Mouse (Mus musculus): ENCODE measurements at regions not wholly inside any gene's neighbourhood (a gene's known extent, or its start where the extent isn't known, plus 50 kb on each side); places are given as distances from the start of the nearest gene placed in this dataset.
A peak's percentile ranks its signal among the peaks of the same experiment; 100 is the strongest.

DNA sequence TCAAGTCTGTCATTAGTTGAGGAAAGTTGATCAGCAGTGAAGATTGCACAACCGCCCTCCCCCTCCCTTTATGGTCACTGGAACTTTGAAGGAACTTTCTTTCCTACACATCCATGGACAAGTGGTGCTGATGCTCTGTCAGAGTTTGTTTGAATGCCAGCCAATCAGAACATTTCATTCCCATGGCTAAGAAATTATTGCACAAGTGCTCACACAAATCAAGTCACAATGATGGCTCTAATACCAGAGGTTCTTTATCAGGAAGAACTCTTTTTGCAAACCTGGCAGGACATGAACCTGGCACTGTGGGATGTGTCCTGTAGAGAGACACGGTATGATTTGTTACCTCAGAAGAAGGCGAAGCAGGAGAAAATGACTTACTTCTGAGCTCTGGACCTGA lies 54.3 kb upstream of the Spry2 start:
- no peak overlapping the region for H3K9ac ChIP-seq
- WGBS, result 87% methylated on average over 3 of the region's 3 CpGs
- no peak overlapping the region for H3K27ac ChIP-seq
- no peaks in the 10 kb centered on the region for H3K9me3 ChIP-seq
- no peak overlapping the region for H3K4me2 ChIP-seq
- H3K27me3 ChIP-seq, result no peaks in the 10 kb centered on the region
- H3K4me1 ChIP-seq, result no peaks in the 10 kb centered on the region
- no peak for ATAC-seq (ENCODE audit: low FRiP score)
- H3K4me3 ChIP-seq (replicated peaks), result no peak overlapping the region
- H3K36me3 ChIP-seq (replicated peaks), result no peaks in the 10 kb centered on the region

DNA sequence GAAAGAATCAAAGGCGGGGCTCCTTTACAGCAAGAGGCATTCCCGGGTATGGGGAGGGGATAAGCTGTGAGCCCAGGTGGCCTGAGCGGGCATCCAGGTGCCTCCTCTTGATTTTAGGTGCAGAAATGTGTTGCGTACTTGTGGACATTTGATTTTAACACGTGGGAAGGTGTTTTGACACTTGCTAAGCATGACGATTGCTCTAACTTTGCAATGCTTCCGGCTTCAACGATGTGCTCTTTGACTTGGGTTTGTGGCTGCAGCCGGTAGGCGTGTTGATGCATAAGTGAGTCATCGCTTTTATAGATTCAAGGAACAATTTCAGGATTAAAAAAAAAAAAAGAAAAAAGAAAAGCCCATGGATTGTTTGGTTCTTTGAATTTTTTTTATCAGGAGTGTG lies 58.5 kb upstream of the Spry2 start:
- Histone ChIP-seq H3K9ac (no peak overlapping the region), H3K27me3 (no peaks in the 10 kb centered on the region), H3K9me3 (no peaks in the 10 kb centered on the region), H3K4me2 (no peak overlapping the region), H3K36me3 (replicated peaks) (no peaks in the 10 kb centered on the region), H3K4me3 (replicated peaks) (no peak overlapping the region), H3K4me1 (no peaks in the 10 kb centered on the region), H3K27ac (no peak overlapping the region)
- no peak for ATAC-seq (ENCODE audit: low FRiP score)
- WGBS, result 91% methylated on average over 11 of the region's 11 CpGs

DNA sequence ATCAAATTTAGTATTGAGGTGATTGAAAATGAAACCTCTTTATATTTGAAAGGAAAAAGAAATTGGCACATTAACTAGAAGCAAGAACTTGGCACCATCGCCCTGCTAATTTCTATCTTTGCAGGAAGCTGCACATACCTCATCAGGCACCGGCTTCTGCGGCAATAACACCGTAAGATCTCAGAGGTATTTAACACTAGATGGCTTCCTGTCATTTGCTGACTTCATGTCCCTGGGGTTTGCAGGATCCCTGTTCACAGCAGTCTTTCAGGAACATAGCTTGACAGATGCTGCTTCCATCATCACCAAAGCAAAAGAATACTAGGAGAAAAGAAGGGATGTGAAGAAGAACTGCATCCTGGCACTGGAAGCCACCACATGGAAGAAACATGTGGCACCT lies 60.2 kb upstream of the Spry2 start:
- Histone ChIP-seq H3K27ac (no peak overlapping the region), H3K4me1 (no peaks in the 10 kb centered on the region), H3K36me3 (replicated peaks) (no peaks in the 10 kb centered on the region), H3K9ac (no peak overlapping the region), H3K27me3 (no peaks in the 10 kb centered on the region), H3K4me3 (replicated peaks) (no peak overlapping the region), H3K4me2 (no peak overlapping the region), H3K9me3 (no peaks in the 10 kb centered on the region)
- 88% methylated on average over 4 of the region's 4 CpGs for WGBS
- no peak for ATAC-seq (ENCODE audit: low FRiP score)

DNA sequence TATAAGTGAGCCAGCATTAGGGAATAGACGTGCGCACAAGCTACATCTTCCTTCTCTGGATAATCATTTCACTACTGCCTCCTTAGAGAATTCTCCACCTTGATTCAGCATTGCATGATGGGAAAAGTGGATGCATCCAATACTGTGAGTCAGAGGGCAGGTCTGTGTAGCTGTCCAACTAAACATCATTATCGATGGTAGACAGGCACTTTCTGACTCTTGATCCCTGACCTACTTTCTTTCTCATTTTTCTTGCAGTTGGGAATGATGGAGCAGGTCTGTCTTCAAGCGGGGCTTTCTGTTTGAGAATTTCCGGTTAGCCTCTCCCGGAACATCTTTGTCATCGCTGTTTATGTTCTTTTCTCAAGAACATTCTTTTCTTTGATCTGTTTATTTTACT lies 61.4 kb upstream of the Spry2 start:
- Histone ChIP-seq H3K9ac (no peak overlapping the region), H3K4me2 (no peak overlapping the region), H3K36me3 (replicated peaks) (no peaks in the 10 kb centered on the region), H3K27ac (no peak overlapping the region), H3K4me3 (replicated peaks) (no peak overlapping the region), H3K4me1 (no peaks in the 10 kb centered on the region), H3K9me3 (no peaks in the 10 kb centered on the region), H3K27me3 (no peaks in the 10 kb centered on the region)
- WGBS, result 95% methylated on average over 7 of the region's 7 CpGs
- no peak for ATAC-seq (ENCODE audit: low FRiP score)

DNA sequence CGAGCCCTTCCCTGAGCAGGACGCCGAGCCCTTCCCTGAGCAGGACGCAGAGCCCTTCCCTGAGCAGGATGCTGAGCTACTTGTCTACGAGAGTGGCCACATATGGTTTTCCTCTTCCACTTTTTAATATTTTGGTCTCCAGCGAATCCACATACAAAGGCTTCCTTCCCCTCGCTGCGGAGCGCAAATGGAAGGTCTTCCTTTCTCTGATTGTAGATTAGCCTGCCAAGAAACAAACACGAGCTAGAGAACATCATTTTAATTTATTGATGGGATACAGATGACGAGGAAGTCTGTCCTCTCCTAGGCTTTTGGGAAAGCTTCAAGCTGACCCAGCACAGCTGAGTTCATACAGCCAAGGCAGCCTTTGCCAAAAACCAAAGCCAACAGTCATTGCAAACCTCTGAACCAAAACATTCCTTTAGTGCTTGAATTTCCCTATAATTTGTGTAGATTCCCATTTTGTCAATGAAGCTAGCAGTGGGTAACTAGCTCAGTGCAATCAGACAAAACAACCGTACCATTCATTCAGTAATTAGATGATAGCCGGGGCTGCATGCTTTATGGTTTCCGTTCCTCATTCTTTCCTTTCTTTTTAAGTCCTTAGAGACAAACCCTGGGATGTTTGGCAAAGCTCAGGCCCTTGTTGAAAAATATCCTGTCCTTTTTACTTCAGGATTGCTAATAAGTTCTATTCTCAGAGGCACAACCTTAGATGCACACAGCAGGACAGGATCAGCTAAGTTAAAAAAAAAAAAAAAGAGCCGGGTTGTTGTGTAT lies 83.1 kb upstream of the Spry2 start:
- Histone ChIP-seq H3K36me3 (replicated peaks) (no peaks in the 10 kb centered on the region), H3K9ac (no peak overlapping the region), H3K27me3 (no peaks in the 10 kb centered on the region), H3K4me2 (no peak overlapping the region), H3K4me1 (peaks cover 5% of the 10 kb centered on the region; the same call in 1 of the 2 replicates), H3K27ac (no peak overlapping the region), H3K4me3 (replicated peaks) (no peak overlapping the region), H3K9me3 (no peaks in the 10 kb centered on the region)
- 61% methylated on average over 15 of the region's 15 CpGs for WGBS
- ATAC-seq (ENCODE audit: low FRiP score), result 0 out of 2 replicates have a peak, but pooled peaks have one; percentile 14

DNA sequence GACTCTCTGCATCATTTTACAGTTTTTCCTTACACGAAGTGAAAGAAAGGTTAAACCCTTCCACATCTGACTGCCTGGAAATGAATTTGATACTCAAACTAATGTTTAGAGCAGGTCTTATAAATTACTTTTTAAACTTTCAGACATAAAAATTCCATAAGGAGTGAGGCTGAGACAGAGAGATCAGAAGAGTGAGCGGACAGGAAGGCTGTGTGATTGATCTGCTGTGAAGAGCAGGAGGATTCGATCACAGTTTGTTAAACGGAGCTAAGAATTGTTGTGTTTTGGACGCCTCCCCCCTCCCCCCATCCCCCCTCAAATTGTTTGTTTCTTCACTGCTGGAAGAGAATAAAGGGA lies 83.7 kb upstream of the Spry2 start:
- H3K4me2 ChIP-seq, result no peak overlapping the region
- no peak for ATAC-seq (ENCODE audit: low FRiP score)
- H3K4me3 ChIP-seq (replicated peaks), result no peak overlapping the region
- no peak overlapping the region for H3K9ac ChIP-seq
- H3K36me3 ChIP-seq (replicated peaks), result no peaks in the 10 kb centered on the region
- 40% methylated on average over 5 of the region's 5 CpGs for WGBS
- peaks cover 5% of the 10 kb centered on the region; the same call in 1 of the 2 replicates for H3K4me1 ChIP-seq
- no peaks in the 10 kb centered on the region for H3K27me3 ChIP-seq
- no peak overlapping the region for H3K27ac ChIP-seq
- no peaks in the 10 kb centered on the region for H3K9me3 ChIP-seq

DNA sequence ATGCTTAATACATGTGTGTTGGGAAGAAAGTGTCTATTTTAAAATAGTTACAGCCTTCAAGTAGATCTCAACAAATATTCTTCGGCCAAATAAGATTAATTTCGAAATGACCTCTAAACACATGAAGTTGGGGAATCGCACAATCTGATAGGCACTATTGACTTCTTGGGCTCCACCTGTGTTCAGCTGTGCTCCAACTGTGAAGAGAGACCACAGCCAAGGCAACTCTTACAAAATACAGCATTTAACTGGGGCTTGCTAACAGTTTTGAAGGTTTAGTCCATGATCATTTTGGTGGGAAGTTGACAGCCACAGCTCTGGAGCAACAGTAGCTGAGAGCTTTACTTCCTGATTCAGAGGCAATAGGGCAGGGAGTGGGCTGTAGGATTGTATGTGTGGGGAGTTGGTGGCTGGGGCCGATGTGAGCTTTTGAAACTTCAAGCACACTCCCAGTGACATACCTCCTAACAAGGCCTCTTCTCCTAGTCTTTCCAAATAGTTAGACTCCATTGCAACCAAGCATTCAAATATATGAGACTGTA lies 90.8 kb upstream of the Spry2 start:
- Histone ChIP-seq H3K4me2 (no peak overlapping the region), H3K4me3 (replicated peaks) (no peak overlapping the region), H3K9ac (no peak overlapping the region), H3K36me3 (replicated peaks) (no peaks in the 10 kb centered on the region), H3K4me1 (no peaks in the 10 kb centered on the region), H3K27ac (no peak overlapping the region), H3K27me3 (no peaks in the 10 kb centered on the region), H3K9me3 (no peaks in the 10 kb centered on the region)
- no peak for ATAC-seq (ENCODE audit: low FRiP score)
- 96% methylated on average over 4 of the region's 4 CpGs for WGBS

DNA sequence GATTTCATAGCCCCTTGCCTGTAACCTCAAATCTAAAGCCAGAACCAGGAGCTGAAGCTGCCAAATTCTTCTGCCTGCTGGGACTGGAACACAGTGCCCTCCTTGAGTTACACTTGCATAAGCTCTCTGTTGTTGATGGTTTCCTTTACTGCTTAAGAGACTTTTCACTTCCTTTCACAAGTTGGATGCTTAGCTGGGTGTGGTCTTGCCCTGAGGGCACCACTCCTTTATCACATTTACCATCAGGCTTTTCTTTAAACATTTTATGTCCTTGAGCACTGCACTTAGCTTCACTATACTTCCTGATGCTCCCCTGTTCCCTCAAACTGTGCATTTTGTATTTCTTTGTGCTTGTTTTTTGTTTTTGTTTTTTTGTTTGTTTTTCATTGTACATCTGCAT lies 92.1 kb upstream of the Spry2 start:
- Histone ChIP-seq H3K36me3 (replicated peaks) (no peaks in the 10 kb centered on the region), H3K4me3 (replicated peaks) (no peak overlapping the region), H3K9ac (no peak overlapping the region), H3K4me2 (no peak overlapping the region), H3K27ac (no peak overlapping the region), H3K27me3 (no peaks in the 10 kb centered on the region), H3K9me3 (no peaks in the 10 kb centered on the region), H3K4me1 (no peaks in the 10 kb centered on the region)
- ATAC-seq (ENCODE audit: low FRiP score), result no peak

DNA sequence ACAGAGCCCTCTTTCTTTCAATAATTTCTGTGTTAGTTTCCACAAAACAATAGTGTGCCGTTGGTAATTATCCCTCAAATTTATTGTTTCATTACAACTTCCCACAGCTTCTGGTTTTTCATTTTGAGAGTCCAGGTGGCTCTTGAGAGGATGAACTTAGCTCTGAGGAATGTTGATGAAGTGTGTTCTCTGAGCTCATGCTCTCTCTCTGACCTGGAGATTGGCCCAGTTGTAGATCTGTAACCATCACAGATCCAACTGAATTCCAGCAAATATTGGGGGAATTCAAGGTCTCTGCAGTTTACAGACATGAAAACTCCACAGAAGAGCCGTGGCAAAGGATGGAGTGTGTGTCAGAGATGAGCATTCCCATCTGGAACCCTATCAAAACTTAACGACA lies 96.5 kb upstream of the Spry2 start:
- H3K36me3 ChIP-seq (replicated peaks), result no peaks in the 10 kb centered on the region
- H3K9ac ChIP-seq, result no peak overlapping the region
- H3K9me3 ChIP-seq, result no peaks in the 10 kb centered on the region
- 92% methylated on average over 3 of the region's 3 CpGs for WGBS
- no peak for ATAC-seq (ENCODE audit: low FRiP score)
- H3K4me1 ChIP-seq, result no peaks in the 10 kb centered on the region
- no peak overlapping the region for H3K27ac ChIP-seq
- H3K27me3 ChIP-seq, result no peaks in the 10 kb centered on the region
- no peak overlapping the region for H3K4me3 ChIP-seq (replicated peaks)
- H3K4me2 ChIP-seq, result no peak overlapping the region

DNA sequence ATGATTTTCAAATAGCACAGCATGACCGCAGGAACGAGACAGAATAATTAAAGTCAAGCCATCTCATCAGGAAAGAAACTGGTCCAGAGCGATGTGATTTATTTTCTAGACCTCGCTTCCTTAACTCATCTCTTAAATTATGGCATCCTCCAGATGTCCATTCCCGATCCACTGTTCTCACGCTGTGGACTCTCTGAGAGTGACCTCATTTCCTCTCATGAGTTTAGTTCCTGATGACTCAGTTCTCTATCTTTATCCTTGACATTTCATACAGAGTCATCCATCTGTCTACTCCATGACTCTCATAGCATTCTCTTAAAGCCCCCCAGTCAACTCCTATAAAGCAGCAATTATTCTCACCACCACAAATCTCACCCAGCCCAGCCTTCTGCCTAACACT lies 103.2 kb upstream of the Spry2 start:
- Histone ChIP-seq H3K9ac (no peak overlapping the region), H3K4me2 (no peak overlapping the region), H3K27ac (no peak overlapping the region), H3K27me3 (no peaks in the 10 kb centered on the region), H3K9me3 (no peaks in the 10 kb centered on the region), H3K36me3 (replicated peaks) (no peaks in the 10 kb centered on the region), H3K4me3 (replicated peaks) (no peak overlapping the region), H3K4me1 (no peaks in the 10 kb centered on the region)
- WGBS, result 93% methylated on average over 6 of the region's 6 CpGs
- no peak for ATAC-seq (ENCODE audit: low FRiP score)

DNA sequence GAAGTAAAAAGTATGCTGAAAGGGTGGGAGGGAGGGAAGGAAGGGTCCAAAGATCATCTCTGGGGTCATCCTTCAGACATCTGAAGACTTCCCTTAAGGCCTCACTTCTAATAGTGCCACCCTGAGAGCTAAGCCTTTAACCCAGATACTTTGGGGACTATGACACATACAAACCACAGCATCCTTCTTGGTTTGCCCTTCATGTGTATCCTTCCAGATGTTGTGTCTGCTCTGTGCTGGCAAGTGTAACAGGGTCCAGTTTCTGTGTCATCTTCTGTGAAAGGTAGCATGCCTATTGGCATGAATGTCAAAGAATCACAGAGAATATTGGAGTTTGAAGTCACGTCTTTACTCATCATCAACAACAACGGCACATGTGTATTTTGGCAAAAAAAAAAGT lies 98.2 kb upstream of the Trim52 start:
- Histone ChIP-seq H3K27me3 (no peaks in the 10 kb centered on the region), H3K9me3 (no peaks in the 10 kb centered on the region), H3K36me3 (replicated peaks) (no peaks in the 10 kb centered on the region), H3K9ac (no peak overlapping the region), H3K4me3 (replicated peaks) (no peak overlapping the region), H3K4me2 (no peak overlapping the region), H3K4me1 (no peaks in the 10 kb centered on the region), H3K27ac (no peak overlapping the region)
- no peak for ATAC-seq (ENCODE audit: low FRiP score)
- 96% methylated on average over 2 of the region's 2 CpGs for WGBS

DNA sequence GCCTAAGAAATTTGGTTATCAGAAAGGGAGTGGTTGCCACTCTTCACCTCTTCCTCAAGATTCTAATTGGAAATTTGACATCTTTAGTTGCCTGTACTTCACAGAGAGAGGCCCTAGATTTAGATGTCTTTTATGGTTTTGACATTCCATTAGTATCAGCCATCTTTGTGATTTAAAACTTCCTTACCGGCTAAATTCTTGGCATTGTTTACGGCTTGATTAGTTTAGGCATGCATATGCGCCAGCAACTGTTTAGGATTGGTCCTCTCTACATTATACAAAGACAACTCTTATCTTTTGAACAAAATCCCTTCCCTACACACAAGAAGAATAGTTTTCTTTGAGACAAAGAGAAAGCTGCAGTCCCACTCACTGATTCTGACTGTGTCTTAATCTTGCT lies 97.0 kb upstream of the Trim52 start:
- no peak overlapping the region for H3K4me2 ChIP-seq
- no peak overlapping the region for H3K9ac ChIP-seq
- ATAC-seq (ENCODE audit: low FRiP score), result no peak
- H3K27ac ChIP-seq, result no peak overlapping the region
- H3K36me3 ChIP-seq (replicated peaks), result no peaks in the 10 kb centered on the region
- no peaks in the 10 kb centered on the region for H3K27me3 ChIP-seq
- H3K4me1 ChIP-seq, result no peaks in the 10 kb centered on the region
- H3K4me3 ChIP-seq (replicated peaks), result no peak overlapping the region
- no peaks in the 10 kb centered on the region for H3K9me3 ChIP-seq
- 75% methylated on average over 3 of the region's 3 CpGs for WGBS

DNA sequence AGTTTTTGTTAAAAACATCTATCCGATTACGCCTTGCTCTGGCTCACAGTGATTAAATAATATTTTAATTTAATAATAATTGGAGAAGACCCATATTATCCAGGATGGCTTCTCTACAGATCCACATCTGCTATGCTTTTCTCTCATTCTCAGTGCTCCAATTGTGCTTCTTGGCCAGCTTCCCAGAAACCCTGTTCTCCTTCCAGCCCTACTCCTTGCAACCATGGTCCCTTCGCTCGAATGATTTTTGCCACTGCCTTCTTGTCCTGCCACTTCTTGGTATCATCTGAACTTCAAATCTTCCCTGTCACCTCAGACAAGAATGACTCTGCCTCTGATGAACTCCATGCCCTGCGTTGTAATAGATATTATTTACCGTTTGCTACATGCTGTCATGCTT lies 95.0 kb upstream of the Trim52 start:
- H3K36me3 ChIP-seq (replicated peaks), result no peaks in the 10 kb centered on the region
- WGBS, result 91% methylated on average over 6 of the region's 6 CpGs
- no peak overlapping the region for H3K27ac ChIP-seq
- H3K4me1 ChIP-seq, result no peaks in the 10 kb centered on the region
- no peak overlapping the region for H3K4me2 ChIP-seq
- no peak overlapping the region for H3K4me3 ChIP-seq (replicated peaks)
- H3K9me3 ChIP-seq, result no peaks in the 10 kb centered on the region
- 0 out of 2 replicates have a peak, but pooled peaks have one; percentile 17 for ATAC-seq (ENCODE audit: low FRiP score)
- no peaks in the 10 kb centered on the region for H3K27me3 ChIP-seq
- H3K9ac ChIP-seq, result no peak overlapping the region
